Mouse (Mus musculus): ENCODE results near the gene Tomt.
A peak's percentile ranks its signal among the peaks of the same experiment; 100 is the strongest.

Tomt gene

GRCm38 (mm10) chr7:101857094-101857493, 49.1 kb downstream of the Tomt start, which contains the start of gene Folr2:
Gene Folr2 (minus strand): TSS chr7:101857194.
- no peaks in the 10 kb centered on the region for H3K27me3 ChIP-seq (ENCODE audit: control insufficient read depth, insufficient read depth, low read length, poor library complexity, severe bottlenecking)
- no peak for DNase-seq (ENCODE audit: low read depth, low spot score)
- H3K36me3 ChIP-seq (ENCODE audit: control insufficient read depth, insufficient read depth, low read length, poor library complexity, severe bottlenecking) = no peaks in the 10 kb centered on the region

- Histone ChIP-seq H3K27me3 (ENCODE audit: control insufficient read depth, insufficient read depth, low read length, poor library complexity, severe bottlenecking) (no peaks in the 10 kb centered on the region), H3K36me3 (ENCODE audit: control insufficient read depth, insufficient read depth, low read length, poor library complexity, severe bottlenecking) (no peaks in the 10 kb centered on the region)
- no peak for DNase-seq (ENCODE audit: low read depth, low spot score)
Measured at GRCm38 (mm10) chr7:101853816-101854215, 52.3 kb downstream of the Tomt start.

GRCm38 (mm10) chr7:101852846-101853245, 53.3 kb downstream of the Tomt start:
- no peaks in the 10 kb centered on the region for H3K27me3 ChIP-seq (ENCODE audit: control insufficient read depth, insufficient read depth, low read length, poor library complexity, severe bottlenecking)
- DNase-seq (ENCODE audit: low read depth, low spot score) = no peak
- no peaks in the 10 kb centered on the region for H3K36me3 ChIP-seq (ENCODE audit: control insufficient read depth, insufficient read depth, low read length, poor library complexity, severe bottlenecking)

- DNase-seq (ENCODE audit: low read depth, low spot score) = peak; percentile 49
- Histone ChIP-seq H3K27me3 (ENCODE audit: control insufficient read depth, insufficient read depth, low read length, poor library complexity, severe bottlenecking) (no peaks in the 10 kb centered on the region), H3K36me3 (ENCODE audit: control insufficient read depth, insufficient read depth, low read length, poor library complexity, severe bottlenecking) (no peaks in the 10 kb centered on the region)
Measured at GRCm38 (mm10) chr7:101851689-101852088, 54.5 kb downstream of the Tomt start.

All from splenic B cell, adult 2 months (primary cell).